Mouse (Mus musculus) liver, adult 2 months (tissue): ENCODE measurements around the gene Hacd2. TPM values are rescaled to one million over a fixed set of nuclear protein-coding genes. Genes with fewer than 3 reads are reported as not detected.
A peak's percentile ranks its signal among the peaks of the same experiment; 100 is the strongest.

Experiments used
- DNase-seq: peaks from one replicate; pipeline ENCODE4 v3.0.0-alpha.2; 2011; ENCODE audit warnings: low read depth, low spot score; ENCODE audit errors: extremely low read depth
- H3K27ac ChIP-seq: fragments of 200-500 bp; replicated peaks from 2 replicates; pipeline ENCODE4 v1.5.1; 2012; ENCODE audit warnings: low read depth, mild to moderate bottlenecking, control low read depth, inconsistent platforms, low read length; ENCODE audit not compliant: insufficient read depth
- H3K27me3 ChIP-seq: fragments of 200-500 bp; 2 replicates; pipeline ENCODE4 v1.6.1; 2012; ENCODE audit warnings: mild to moderate bottlenecking, moderate library complexity, low read length, inconsistent platforms; ENCODE audit not compliant: control insufficient read depth, insufficient read depth
- H3K36me3 ChIP-seq: fragments of 200-500 bp; 2 replicates; pipeline ENCODE4 v1.6.1; 2012; ENCODE audit warnings: low read length, inconsistent platforms; ENCODE audit not compliant: control insufficient read depth, insufficient read depth
- H3K4me1 ChIP-seq: fragments of 200-500 bp; 2 replicates; pipeline ENCODE4 v1.6.1; 2011; ENCODE audit warnings: low read length; ENCODE audit not compliant: control insufficient read depth, insufficient read depth
- H3K4me3 ChIP-seq: fragments of 200-500 bp; 2 replicates; pipeline ENCODE4 v1.5.1; 2011; ENCODE audit warnings: low read depth, mild to moderate bottlenecking, control low read depth, low read length, moderate library complexity; ENCODE audit not compliant: insufficient read depth
- H3K79me2 ChIP-seq: fragments of 200-500 bp; 2 replicates; pipeline ENCODE4 v1.6.1; 2012; ENCODE audit warnings: inconsistent platforms, mild to moderate bottlenecking, low read length, moderate library complexity; ENCODE audit not compliant: control insufficient read depth, insufficient read depth
- H3K9ac ChIP-seq: fragments of 200-500 bp; 2 replicates; pipeline ENCODE4 v1.6.1; 2012; ENCODE audit warnings: low read depth, mild to moderate bottlenecking, control low read depth, inconsistent platforms, low read length
- CTCF ChIP-seq: fragments of 200-500 bp; IDR thresholded peaks from 2 replicates; pipeline ENCODE4 v1.5.1; 2011; ENCODE audit warnings: low read depth, low read length, control low read depth
- POLR2A ChIP-seq: fragments of 200-500 bp; IDR thresholded peaks from 2 replicates; pipeline ENCODE4 v1.6.1; 2011; ENCODE audit warnings: low read length, control low read depth; ENCODE audit not compliant: insufficient read depth; ENCODE audit errors: extremely low read depth
- WGBS: fragments of 180-500 bp; shearing (Covaris S2); methylation state at CpG from one replicate; pipeline ENCODE4 v1.1.7; 2018; 5-methylcytosine and 5-hydroxymethylcytosine counted together
- polyA plus RNA-seq: library from polyadenylated mRNA; depleted of rRNA; stranded (reverse); fragments of >200 nt; gene quantifications from 2 replicates; pipeline ENCODE4 v1.2.3, GENCODE M21; 2012
- total RNA-seq: library from RNA; depleted of rRNA; stranded (reverse); fragments of >200 nt; gene quantifications from 2 replicates; pipeline ENCODE4 v1.2.3, GENCODE M21; 2014

Hacd2 gene
- total and polyA plus RNA-seq, 2 experiments: 19.8 to 70.7 TPM

DNA sequence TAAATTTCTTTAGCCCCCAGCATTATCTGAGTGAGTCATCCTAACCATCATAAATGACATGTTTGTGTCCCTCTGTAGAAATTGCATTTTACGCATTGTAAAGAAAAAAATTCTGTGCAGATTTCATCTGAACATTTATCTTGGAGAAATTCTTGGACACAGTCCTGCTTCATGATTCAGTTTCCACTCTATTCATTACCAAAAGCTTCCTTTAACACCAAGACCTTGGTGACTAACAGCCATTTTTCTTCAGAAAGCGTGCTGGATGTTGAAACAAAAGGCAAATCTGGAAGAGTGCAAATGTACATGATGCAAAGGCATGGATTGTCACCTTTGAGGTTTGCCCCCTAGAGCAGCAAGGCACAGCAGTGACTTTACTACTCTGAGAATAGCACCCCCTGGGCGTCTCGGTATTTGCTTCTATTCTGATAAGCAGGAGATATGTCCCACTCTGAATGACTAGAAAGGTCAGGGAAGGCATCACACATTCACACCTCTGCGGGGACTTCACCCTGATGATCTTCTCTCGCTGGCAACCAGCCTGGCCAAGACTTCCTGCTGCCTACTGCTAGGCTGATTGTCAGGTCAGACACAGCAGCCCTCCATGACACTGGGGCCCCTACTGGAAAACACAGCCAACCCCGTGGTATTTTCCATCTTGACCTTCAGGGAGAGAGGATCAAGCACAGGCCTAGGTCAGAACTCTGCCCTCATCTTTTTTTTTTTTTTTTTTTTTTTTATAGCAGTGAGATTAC lies 80.8 kb downstream of the Hacd2 start:
- H3K27ac ChIP-seq: no peak overlapping the region
- 79% methylated on average over 7 of the region's 7 CpGs for WGBS
- H3K36me3 ChIP-seq: peaks cover 43% of the 10 kb centered on the region
- H3K4me3 ChIP-seq: no peak overlapping the region
- H3K9ac ChIP-seq: no peak overlapping the region
- H3K4me1 ChIP-seq: peaks cover 7% of the 10 kb centered on the region; the same call in 1 of the 2 replicates
- H3K27me3 ChIP-seq: no peaks in the 10 kb centered on the region
- H3K79me2 ChIP-seq: no peaks in the 10 kb centered on the region
- TF ChIP-seq POLR2A (no peak), CTCF (no peak)
- DNase-seq: no peak

DNA sequence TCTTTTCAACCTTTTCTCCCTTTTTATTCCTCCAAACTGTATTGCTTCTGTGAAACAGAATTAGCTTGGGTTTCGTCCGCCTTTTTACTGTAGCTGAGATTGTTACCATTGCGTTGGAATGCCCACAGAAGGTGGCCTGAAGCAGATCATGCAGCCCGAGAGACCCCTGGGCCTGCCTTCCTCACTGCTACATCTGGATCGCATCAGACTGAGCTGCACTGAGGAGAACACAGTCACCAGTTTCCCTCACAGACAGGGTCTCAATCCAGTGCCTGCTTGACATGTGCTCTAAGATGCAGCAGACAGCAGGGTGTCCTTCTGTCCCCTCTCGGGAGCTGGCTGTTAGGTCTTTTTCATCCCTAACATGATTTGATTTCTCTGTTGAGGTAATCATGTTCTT lies 85.8 kb downstream of the Hacd2 start:
- 94% methylated on average over 6 of the region's 6 CpGs for WGBS
- no peak overlapping the region for H3K27ac ChIP-seq
- no peaks in the 10 kb centered on the region for H3K79me2 ChIP-seq
- peaks cover 20% of the 10 kb centered on the region for H3K36me3 ChIP-seq
- no peak for TF ChIP-seq POLR2A
- no peak overlapping the region for H3K9ac ChIP-seq
- DNase-seq: no peak
- no peak overlapping the region for H3K4me3 ChIP-seq
- no peaks in the 10 kb centered on the region for H3K4me1 ChIP-seq
- H3K27me3 ChIP-seq: no peaks in the 10 kb centered on the region

DNA sequence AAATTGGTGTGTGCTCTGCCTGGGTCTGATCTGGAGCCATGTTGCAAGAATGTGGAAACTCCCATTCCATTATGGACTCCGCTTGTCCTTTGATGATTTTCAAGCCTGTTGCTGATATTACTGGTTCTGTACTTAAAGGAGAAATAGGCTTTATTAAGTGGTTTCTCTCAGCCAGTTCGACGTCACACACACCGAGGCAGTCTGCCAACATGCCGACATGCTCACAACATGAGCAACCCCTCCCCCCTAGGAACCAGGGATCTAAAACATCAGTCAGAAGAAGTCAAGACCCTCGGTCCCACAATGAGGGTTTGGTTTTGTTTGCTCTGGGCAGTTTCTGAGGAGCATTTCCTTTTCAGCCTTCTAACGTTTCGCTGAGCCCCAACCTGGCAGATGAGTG lies 86.9 kb downstream of the Hacd2 start:
- Histone ChIP-seq H3K79me2 (no peaks in the 10 kb centered on the region), H3K4me1 (no peaks in the 10 kb centered on the region), H3K4me3 (no peak overlapping the region), H3K9ac (no peak overlapping the region), H3K27ac (no peak overlapping the region), H3K36me3 (peaks cover 18% of the 10 kb centered on the region), H3K27me3 (no peaks in the 10 kb centered on the region)
- WGBS: 67% methylated on average over 8 of the region's 8 CpGs
- no peak for DNase-seq
- TF ChIP-seq CTCF: no peak
- no peak for TF ChIP-seq POLR2A

DNA sequence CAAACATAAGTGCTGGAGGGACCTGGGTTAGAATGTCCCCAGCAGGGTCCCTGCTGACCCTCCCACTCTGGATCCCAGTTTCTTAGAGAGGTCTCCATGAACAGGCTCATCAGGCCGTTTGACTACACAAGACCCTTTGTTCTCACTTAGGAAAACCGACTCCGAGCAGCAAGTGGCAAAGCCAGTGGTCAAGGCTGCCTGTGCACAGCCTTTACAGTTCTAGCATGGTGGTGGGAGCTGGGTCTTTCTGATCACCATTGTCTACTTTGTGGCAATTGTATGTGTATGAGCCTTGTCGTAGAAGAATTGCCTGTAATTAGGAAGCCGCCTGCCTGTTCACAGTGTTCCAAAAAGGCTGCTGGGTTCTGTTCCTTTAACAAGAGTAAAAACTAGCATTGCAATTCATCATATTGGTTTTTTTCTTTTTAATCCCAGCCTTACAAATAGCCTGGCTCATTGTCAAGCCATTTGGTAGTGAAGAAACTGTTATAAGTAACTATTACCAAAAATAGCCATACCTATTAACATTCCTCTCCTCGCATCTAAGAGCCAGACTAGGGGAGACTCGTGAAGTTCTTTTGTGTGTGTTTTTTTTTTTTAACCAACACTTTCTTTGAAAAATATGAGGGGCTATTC lies 87.5 kb downstream of the Hacd2 start:
- no peaks in the 10 kb centered on the region for H3K27me3 ChIP-seq
- no peak overlapping the region for H3K9ac ChIP-seq
- H3K36me3 ChIP-seq: peaks cover 18% of the 10 kb centered on the region
- no peak for TF ChIP-seq CTCF
- TF ChIP-seq POLR2A: no peak
- no peaks in the 10 kb centered on the region for H3K79me2 ChIP-seq
- no peaks in the 10 kb centered on the region for H3K4me1 ChIP-seq
- DNase-seq: no peak
- no peak overlapping the region for H3K4me3 ChIP-seq
- no peak overlapping the region for H3K27ac ChIP-seq
- 87% methylated on average over 7 of the region's 7 CpGs for WGBS

DNA sequence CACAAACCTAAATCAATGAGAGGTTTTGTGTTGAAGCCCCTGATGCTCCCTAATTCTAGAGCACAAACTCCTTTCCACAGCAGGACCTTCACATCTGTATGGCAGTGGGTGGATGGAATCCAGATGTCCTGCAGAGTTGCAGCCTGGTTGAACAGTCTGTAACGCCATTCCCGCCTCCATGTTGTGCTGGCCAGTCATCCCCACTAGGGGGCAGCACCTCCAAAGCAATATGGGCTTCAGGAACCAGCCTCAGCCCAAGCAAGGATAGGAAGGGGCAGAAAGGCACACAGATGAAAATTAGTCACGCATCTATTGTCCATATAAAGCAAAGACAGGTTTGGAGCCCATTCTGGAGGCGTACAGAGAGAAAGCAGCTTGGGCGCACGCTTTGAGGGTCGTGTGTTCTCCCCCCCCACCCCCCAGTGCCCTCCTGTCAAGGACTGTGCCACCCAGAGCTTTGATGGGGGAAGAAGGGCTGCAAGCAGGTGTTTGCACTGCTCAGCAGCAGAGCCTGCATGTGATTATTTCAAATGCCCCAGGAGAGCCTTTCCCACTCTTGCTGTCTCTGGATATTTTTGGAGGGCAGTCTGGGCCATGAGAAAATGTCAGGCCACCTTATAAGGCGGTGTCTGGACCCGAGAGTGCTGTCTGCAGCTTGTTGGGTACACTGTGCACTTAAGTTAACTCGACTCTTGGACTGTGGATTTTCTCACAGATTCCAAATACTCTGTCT lies 88.3 kb downstream of the Hacd2 start:
- TF ChIP-seq POLR2A: no peak
- peak; percentile 99 for TF ChIP-seq CTCF
- peak; percentile 45 for DNase-seq
- H3K27ac ChIP-seq: no peak overlapping the region

More for the DNA sequence above, 88.3 kb downstream of the Hacd2 start:
- Histone ChIP-seq H3K36me3 (peaks cover 16% of the 10 kb centered on the region), H3K4me1 (no peaks in the 10 kb centered on the region), H3K4me3 (no peak overlapping the region), H3K9ac (no peak overlapping the region), H3K27me3 (no peaks in the 10 kb centered on the region), H3K79me2 (no peaks in the 10 kb centered on the region)
- 42% methylated on average over 10 of the region's 10 CpGs for WGBS
